Mouse (Mus musculus) layer of hippocampus, adult 2 months (tissue): Measurements from ENCODE around the gene Chka. TPM values are rescaled to one million over a fixed set of nuclear protein-coding genes. Genes with fewer than 3 reads are reported as not detected.

Experiments
- DNase-seq, 2 experiments: peaks; one replicate each; pipeline ENCODE4 v3.0.0; 2022; ENCODE audit warnings: low spot score in 2 of 2
- H3K27ac ChIP-seq: fragments of 200-600 bp; 2 replicates; pipeline ENCODE4 v1.8.1; 2022
- H3K4me3 ChIP-seq: fragments of 200-600 bp; 2 replicates; pipeline ENCODE4 v1.8.1; 2022; ENCODE audit warnings: mild to moderate bottlenecking
- CTCF ChIP-seq: fragments of 200-600 bp; conservative IDR thresholded peaks from 2 replicates; pipeline ENCODE4 v1.8.1; 2022; ENCODE audit warnings: antibody characterized with exemption, mild to moderate bottlenecking, moderate library complexity
- total RNA-seq, 2 experiments: library from RNA; stranded (reverse); gene quantifications; 2 replicates each; pipeline ENCODE4 v1.2.3; 2021

Gene Chka
- total RNA-seq, 2 experiments from 2014 or later, result 87.2 to 109 TPM

DNA sequence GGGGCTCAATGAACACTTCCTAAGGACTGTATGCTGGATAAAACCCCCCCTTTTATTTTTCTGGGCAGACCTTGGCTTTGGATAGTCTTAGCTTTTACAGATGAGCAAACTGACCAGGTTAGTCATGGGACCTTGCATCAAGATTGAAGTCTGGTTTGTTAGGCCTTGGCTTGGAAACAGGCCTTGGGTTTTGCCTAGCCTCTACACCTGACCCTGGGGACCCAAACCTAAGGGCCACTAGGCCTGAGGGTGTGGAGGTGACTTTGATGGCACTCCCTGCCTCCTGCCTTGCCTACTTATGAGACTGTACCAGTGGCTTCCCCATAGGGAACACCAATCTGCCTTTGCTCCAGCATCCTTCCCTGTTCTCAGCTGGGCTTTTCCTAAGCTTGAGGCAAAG lies 68.4 kb downstream of the Chka start:
- DNase-seq, result no peak
- H3K27ac ChIP-seq, result no peak overlapping the region
- TF ChIP-seq CTCF, result no peak
- H3K4me3 ChIP-seq, result no peak overlapping the region

DNA sequence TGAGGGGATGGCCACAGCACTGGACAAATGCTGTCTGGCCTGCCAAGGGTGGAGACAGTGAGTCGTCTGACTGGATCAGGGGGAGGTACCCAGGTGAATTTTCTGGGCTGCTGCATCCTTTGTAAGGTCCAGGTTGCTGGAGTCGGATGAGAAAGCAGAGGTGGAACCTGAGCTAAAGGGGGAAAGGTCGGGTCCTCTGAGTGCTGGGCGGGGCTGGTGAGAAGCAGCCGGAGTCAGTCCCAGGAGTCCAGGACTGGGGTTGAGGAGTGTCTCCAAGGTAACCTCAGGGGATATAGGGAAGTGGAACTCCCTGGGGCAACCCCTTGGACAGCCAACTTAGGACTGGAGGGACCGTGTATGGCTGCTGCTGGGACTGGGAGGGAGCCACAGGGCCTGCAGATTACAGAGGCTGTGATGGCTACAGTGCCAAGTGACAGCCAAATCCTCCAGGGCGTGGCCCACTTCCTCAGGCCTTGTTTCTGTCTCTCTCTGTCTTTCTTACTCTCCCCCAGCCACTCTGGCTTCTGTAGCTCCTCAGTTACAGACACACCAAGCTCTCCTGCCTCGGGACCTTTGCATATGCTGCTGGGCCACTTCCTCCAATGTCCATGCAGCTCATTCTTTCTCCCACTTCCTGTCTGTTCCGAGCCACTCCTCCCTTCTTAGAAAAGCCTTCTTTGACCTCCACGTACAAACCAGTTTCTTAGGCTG lies 71.2 kb downstream of the Chka start:
- Histone ChIP-seq H3K27ac (no peak overlapping the region), H3K4me3 (no peak overlapping the region)
- no peak for TF ChIP-seq CTCF
- DNase-seq, result no peak

DNA sequence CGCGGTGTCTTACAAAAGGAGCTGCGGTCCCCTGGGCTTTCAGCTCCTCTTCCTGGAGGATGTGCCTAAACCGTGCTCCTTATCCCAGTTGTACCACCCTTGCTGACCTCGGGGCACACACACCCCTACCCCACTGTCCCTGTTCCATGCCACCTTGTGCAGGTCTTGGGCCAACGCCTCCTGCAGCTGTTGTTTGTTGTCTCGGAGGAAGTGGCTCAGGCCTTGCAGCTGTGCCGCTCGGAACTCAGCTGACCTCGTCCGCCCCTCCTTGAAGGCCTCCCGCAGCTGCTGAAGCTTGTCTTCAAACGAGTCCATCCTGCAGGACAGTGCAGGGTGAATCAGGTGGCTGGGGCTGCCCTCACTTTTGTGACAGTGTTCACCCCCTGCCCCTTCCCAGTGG lies 72.0 kb downstream of the Chka start:
- TF ChIP-seq CTCF, result no peak

DNA sequence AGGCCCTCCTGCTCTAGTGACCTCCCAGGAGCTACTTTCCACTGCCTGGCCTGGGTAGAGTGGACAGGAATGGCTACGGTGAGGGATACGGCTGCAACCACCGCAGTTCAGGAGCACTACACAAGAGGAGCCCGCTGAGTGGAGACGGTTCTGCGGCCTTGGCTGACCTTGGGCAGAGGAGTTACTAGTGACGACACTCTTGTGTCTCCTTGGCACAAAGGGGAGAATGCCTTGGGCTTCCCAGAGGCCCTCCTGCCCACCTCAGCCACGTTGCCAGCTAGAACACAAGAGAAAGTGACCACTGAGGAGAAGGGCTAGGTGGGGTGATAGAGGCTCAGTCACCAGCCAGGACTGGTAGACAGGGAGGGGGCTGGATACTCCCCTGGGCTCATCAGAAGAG lies 72.6 kb downstream of the Chka start:
- no peak for DNase-seq
- no peak for TF ChIP-seq CTCF
- Histone ChIP-seq H3K27ac (no peak overlapping the region), H3K4me3 (no peak overlapping the region)

More for the DNA sequence above, 72.0 kb downstream of the Chka start:
- DNase-seq, result no peak
- Histone ChIP-seq H3K27ac (no peak overlapping the region), H3K4me3 (no peak overlapping the region)

DNA sequence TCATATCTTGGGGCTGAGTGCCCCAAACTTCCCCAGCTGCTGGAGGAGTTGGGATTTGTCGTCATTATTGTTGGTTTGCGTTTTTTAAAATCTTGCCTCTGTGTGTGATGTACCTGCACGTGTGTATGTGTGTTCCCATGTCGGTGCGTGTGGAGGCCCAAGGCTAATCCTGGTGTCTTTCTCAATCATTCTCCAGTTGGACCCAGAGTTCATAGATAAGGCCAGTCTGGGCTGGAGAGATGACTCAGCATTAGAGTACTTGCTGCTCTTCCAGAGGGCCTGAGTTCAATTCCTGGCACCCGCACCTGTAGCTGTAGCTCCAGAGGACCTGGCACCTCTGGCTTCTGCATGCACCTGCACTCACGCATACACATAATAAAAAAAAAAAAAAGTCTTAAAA lies 73.3 kb downstream of the Chka start:
- DNase-seq, result no peak
- H3K4me3 ChIP-seq, result no peak overlapping the region
- no peak overlapping the region for H3K27ac ChIP-seq
- TF ChIP-seq CTCF, result no peak

DNA sequence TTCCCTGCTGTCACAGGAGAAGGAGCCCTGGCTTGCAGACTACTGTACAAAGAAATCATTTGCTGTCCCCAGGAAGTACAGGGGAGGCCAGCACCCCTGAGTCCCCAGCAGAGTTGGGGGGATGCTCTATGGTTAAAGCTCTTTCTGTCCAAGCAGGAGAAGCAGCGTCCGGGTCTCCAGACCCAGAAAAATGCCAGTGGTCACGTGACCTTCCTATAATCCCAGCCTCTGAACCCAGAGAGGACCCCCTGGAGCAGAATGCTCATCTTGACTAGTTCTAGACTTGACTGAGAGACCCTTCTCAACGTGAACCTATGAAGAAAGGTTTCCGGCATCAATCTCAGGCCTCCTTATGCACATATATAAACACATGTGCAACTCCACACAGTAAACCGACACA lies 74.3 kb downstream of the Chka start:
- H3K4me3 ChIP-seq, result no peak overlapping the region
- DNase-seq, result no peak
- no peak for TF ChIP-seq CTCF
- no peak overlapping the region for H3K27ac ChIP-seq

DNA sequence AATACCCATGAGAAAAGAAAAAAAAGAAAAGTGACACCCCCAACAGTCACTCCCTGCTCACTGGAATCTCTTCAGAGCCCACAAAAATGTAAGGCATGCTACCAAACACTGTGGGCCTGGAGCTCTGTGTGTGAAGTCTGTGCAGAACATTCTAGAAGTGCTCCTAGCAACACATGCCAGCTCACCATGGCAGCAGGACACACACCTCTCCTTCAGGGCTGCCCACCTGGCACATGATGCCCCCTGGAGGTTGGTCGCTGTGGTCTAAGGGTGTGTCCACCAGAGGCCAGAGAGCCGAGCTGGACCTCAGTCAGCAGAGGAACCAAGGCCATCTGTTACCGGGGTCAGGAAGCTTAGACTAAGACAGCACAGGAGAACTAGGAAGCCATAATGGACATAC lies 74.7 kb downstream of the Chka start:
- TF ChIP-seq CTCF, result 0 out of 2 replicates have a peak, but pooled peaks have one; percentile 14
- no peak for DNase-seq
- Histone ChIP-seq H3K27ac (no peak overlapping the region), H3K4me3 (no peak overlapping the region)

DNA sequence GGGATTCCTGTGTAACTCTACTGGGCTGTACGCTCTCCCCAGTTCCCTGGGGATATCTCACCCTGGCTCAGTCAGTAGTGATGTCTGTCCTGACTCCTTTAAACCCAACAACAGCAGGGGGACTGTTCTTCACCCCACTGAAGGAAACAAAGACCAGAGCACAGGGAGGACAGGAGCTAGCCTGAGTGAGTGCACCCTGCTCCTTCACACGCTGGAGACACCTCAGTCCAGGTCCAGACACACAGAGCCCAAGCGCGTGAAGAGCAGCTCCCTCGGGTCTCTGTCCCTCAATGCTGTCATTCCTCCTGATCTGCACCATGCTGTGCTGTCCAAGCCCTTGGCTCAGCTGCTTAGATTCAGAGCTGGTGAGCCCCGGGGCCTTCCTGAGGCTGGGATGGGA lies 75.1 kb downstream of the Chka start:
- no peak overlapping the region for H3K27ac ChIP-seq
- DNase-seq, result no peak
- no peak for TF ChIP-seq CTCF
- H3K4me3 ChIP-seq, result no peak overlapping the region

DNA sequence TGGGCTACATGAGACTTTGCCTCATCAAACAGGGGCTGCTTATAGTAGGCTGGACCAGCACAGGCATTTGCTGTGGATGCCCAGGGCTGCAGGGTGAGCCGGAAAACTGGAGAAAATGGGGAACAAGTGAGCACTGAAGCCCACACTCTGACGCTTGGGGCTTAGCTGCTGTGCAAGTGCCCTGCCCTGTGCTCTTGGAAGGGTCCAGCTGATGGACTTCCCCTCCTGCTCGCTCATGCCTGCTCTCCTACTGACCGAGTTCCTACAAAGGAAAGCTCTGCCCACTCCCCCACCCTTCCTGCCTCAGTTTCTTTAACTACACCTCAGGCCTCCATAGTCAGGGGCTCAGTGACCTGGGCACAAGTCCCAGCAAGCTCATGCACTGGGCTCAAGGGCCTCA lies 76.4 kb downstream of the Chka start:
- Histone ChIP-seq H3K4me3 (no peak overlapping the region), H3K27ac (no peak overlapping the region)
- no peak for DNase-seq
- no peak for TF ChIP-seq CTCF

DNA sequence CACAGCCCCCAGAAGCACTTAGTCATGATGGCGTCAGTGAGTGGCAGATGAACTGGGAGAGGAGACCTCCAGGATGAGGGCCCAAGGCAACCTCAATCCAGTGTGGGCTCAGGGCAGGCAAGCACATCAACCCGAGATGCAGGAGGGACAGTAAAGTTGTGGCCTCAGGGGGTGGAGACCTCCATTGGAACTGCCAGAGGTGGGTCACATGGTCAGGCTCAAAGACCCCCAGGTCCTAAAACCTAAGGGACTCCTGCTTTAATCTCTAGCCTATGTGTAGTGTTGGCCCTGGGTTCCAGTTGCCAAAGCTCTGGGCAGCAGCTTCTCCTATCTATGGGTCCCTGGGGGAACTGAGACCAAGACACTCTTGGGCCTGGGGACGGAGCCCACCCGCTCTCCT lies 77.2 kb downstream of the Chka start:
- no peak for DNase-seq
- TF ChIP-seq CTCF, result no peak
- Histone ChIP-seq H3K4me3 (no peak overlapping the region), H3K27ac (peak overlapping the region; percentile 79)

DNA sequence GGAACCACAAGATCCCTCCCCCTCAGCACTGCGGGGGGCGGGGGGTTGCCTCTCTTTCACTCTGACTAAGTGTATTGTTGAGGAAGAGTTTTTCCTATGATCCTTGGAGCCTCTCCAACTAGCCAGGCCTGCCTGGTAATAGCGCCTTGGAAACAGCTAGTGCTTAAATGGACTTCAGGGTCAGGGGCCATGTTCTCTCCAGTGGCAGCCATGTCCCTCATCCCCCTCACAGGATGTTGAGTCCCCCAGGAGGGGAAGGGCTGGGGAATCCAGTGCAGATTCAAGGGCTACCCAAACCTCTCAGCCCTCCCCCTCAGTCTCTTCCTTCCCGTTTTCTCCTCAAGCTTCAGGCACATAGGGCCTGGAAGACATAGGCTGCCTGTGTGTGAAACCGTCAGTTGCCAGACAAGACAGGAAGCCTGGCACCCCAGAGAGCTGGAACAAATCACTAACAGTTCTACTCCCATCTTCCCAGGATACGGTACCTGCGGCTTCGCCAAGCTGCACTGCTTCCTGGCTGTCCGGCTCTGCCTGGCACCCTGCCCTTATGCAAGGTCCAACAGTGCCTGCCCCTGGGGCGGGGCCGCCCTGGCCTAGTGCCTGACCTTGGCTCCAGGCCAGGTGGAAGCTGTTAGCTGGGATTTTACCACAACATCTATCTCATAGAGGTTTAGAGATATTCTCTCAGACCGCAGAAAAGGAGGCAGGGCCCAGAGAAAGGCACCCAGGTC lies 77.8 kb downstream of the Chka start, which contains the start of gene Aldh3b1:
Gene Aldh3b1 (minus strand): TSS at position 598 of the 731 bp plus-strand sequence.
- DNase-seq, result peak; percentile 54 to 62
- Histone ChIP-seq H3K27ac (peak within 1 kb of the TSS; percentile 79), H3K4me3 (peak within 1 kb of the TSS; percentile 11; the same call in 1 of the 2 replicates)
- no peak for TF ChIP-seq CTCF

DNA sequence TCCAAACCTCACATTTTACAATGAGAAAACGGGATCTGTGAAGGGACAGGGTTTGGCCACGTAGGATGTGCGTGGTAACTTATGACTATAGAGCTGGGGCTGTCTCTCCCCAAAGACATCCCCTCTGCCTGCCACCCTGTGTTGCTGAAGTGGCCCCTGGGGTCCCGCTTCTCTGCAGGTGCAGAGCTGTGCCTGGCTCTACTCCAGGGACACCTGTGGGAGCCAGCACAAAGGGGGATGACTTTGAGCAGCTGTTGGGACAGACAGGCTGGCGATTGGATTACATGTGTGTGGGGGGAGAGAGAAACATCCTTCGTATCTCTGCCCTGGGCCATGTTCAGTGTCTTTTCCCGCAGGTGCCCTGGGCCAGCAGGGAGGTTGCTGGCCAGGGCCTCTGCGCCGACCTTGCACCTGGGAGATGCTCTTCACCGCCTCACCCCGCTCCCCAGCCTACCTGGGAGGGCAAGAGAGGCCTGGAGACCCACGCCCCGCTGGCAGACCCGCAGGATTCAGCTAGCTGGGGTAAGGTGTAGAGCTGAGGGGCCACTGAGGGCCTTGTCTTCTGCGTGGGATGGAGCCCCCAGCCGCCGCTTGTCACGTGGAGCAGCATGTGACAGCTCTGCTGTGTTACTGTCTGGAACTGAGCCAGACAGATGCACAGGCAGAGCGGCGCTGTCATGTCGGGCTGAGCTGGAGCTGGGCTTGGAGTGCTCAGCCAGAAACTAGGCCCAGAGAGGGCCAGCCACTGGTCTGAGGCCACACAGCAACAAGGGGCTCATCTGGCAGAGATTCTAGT lies 78.9 kb downstream of the Chka start:
- DNase-seq, result no peak
- Histone ChIP-seq H3K4me3 (no peak overlapping the region), H3K27ac (peak overlapping the region; percentile 79)
- TF ChIP-seq CTCF, result no peak

DNA sequence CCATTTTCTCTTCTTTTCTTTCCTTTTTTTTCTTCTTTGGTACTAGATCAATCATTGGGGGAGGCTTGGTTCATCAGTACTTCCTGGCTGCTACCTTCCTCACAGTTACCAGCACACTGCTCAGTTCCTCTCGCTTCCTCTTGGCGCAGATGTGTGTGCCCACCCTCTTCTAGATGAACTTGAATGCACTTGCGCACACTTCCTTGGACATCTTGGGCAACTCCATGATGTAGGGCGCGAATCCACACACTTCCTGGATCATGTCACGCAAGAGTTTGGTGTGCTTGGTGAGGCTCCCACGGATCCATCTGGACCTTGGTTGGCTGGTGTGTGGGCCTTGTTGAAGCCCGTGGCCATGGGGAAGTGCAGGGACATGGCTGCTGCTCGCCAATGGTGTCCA lies 80.1 kb downstream of the Chka start:
- DNase-seq, result no peak
- no peak overlapping the region for H3K4me3 ChIP-seq
- TF ChIP-seq CTCF, result no peak
- H3K27ac ChIP-seq, result no peak overlapping the region
